Mouse (Mus musculus): ENCODE measurements around the gene Ticam1. TPM values are rescaled to one million over a fixed set of nuclear protein-coding genes. Genes with fewer than 3 reads are reported as not detected.

Ticam1 gene
- polyA plus RNA-seq, 1 experiment from 2014 or later = 8.6 TPM

DNA sequence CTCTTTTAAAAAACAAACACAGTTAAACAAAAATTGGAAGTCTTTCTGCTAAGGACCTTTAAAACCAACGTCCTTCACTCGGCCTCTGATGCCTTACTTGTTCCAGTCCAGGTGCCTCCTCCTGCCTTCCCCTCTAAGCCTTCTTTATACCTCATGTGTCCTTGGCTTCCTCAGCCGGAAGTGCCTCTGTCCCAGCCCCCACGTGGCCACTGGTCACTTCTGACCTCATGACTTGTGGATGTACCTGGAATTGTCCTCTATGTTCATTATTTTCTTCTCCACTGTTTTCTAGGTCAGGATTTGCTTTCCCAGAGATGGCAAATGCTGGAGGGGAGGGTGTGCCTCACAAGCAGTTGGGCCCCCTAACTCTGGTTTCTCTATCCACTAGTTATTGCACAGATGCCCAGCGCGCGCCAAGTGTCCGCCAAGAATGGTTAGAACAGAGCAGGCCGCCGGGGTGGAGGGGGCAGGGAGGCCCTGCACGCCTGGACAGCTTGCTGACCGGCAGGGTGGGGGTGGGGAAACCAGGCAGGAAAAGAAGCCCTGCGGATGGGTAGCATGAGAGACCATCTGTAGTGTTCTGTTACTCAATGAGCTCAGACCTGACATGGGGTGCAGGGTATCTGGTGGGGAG lies 25.9 kb upstream of the Ticam1 start:
- Histone ChIP-seq H3K9me3 (replicated peaks) (no peaks in the 10 kb centered on the region), H3K4me1 (replicated peaks) (peaks cover 33% of the 10 kb centered on the region), H3K27ac (ENCODE audit: poor library complexity, severe bottlenecking) (peak overlapping the region; percentile 87), H3K4me2 (peak overlapping the region; percentile 99), H3K27me3 (replicated peaks) (no peaks in the 10 kb centered on the region), H3K36me3 (peaks cover 23% of the 10 kb centered on the region), H3K9ac (peak overlapping the region; percentile 88), H3K4me3 (peak overlapping the region; percentile 80)
- WGBS = 30% methylated on average over 13 of the region's 13 CpGs
- peak; percentile 30; the same call in 1 of the 2 replicates for ATAC-seq (ENCODE audit: insufficient number of reproducible peaks, low FRiP score)

DNA sequence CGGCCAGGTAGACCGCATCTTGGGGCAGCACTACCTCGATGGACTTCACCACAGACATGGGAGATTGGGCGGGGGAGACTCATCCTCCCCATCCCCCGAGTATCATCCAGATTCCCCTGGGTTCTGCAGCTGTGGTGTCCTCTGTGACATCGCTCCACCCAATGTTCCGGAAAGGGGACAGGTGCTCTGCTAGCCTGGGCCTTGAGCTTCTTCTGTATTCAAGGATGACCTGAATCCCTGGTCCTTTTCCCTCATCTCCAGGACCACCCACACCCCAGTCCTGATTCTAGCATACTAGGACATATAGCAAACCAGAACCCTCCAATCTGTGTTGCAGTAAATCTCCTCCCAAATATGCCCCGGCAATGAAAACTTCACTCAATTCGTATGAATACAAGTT lies 23.6 kb upstream of the Ticam1 start, which contains the start of gene Arrdc5:
Arrdc5 (minus strand) TSS at position 101 of the 400 bp plus-strand sequence.
- Histone ChIP-seq H3K4me3 (no peak within 1 kb of the TSS), H3K4me1 (replicated peaks) (peaks cover 17% of the 10 kb centered on the region), H3K27me3 (replicated peaks) (no peaks in the 10 kb centered on the region), H3K9ac (no peak within 1 kb of the TSS), H3K36me3 (peaks cover under 1% of the 10 kb centered on the region; the same call in 1 of the 2 replicates), H3K27ac (ENCODE audit: poor library complexity, severe bottlenecking) (no peak within 1 kb of the TSS), H3K4me2 (no peak within 1 kb of the TSS), H3K9me3 (replicated peaks) (no peaks in the 10 kb centered on the region)
- no peak for ATAC-seq (ENCODE audit: insufficient number of reproducible peaks, low FRiP score)
- 80% methylated on average over 9 of the region's 9 CpGs for WGBS

DNA sequence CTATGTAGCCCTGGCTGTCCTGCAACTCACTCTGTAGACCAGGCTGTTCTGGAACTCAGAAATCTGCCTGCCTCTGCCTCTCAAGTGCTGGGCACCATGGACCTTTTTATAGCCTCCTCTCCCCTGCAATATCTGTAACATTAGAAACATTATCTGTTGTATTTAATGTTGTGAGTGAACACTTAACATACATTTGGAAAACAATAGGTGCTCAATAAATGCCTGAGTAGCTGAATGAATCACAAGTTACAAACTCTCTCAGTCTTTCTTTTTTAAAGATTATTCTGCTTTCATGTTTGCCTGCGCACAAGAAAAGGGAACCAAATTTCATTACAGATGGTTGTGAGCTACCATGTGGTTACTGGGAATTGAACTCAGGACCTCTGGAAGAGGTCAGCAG lies 21.7 kb upstream of the Ticam1 start:
- Histone ChIP-seq H3K36me3 (no peaks in the 10 kb centered on the region), H3K27ac (ENCODE audit: poor library complexity, severe bottlenecking) (no peak overlapping the region), H3K4me1 (replicated peaks) (peaks cover 9% of the 10 kb centered on the region), H3K9me3 (replicated peaks) (no peaks in the 10 kb centered on the region), H3K4me3 (no peak overlapping the region), H3K27me3 (replicated peaks) (no peaks in the 10 kb centered on the region), H3K4me2 (no peak overlapping the region), H3K9ac (no peak overlapping the region)
- no peak for ATAC-seq (ENCODE audit: insufficient number of reproducible peaks, low FRiP score)
- 88% methylated on average over 1 of the region's 1 CpGs for WGBS

DNA sequence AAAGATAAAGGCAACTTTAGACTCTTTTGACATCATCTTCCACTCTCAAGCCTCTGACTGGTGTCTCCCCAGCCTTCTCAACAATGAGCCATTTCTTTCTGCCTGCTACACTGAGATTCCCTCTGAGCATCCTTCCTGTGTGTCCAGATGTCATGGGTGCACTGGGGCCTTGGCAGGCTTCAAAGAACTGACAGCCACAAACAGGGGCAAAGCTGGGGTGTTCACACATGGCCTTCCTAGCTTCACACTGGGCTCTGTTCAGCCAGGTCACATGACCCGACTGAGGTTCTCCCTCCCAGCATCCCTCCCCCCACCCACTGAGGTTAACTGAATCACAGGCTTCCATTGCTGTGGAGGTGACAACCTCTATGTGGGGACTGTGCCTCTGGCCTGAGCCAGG lies 19.6 kb upstream of the Ticam1 start:
- peaks cover 4% of the 10 kb centered on the region; the same call in 1 of the 2 replicates for H3K4me1 ChIP-seq (replicated peaks)
- no peak overlapping the region for H3K4me2 ChIP-seq
- no peaks in the 10 kb centered on the region for H3K36me3 ChIP-seq
- H3K9me3 ChIP-seq (replicated peaks) = no peaks in the 10 kb centered on the region
- 55% methylated on average over 1 of the region's 1 CpGs for WGBS
- H3K27me3 ChIP-seq (replicated peaks) = no peaks in the 10 kb centered on the region
- H3K27ac ChIP-seq (ENCODE audit: poor library complexity, severe bottlenecking) = no peak overlapping the region
- H3K4me3 ChIP-seq = no peak overlapping the region
- no peak for ATAC-seq (ENCODE audit: insufficient number of reproducible peaks, low FRiP score)
- H3K9ac ChIP-seq = no peak overlapping the region

DNA sequence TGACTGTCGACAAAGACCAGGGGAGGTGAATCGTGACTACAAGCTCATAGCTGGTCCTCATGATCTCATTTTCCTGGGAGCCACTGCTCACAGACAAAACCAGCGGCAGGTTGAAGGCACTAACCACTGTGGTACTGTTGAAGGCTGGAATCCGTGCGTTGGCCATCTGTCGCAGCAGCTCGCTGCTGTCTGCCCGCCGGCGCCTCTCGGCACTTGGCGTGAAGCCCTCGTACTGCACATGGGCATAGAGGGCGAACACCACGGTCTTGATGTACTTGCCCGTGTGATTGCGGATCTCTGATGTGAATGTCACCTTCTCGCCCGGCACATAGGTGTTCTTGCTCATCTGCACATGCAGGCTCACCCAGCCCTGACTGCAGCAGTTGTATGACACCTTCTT lies 17.7 kb upstream of the Ticam1 start:
- no peak for ATAC-seq (ENCODE audit: insufficient number of reproducible peaks, low FRiP score)
- H3K9me3 ChIP-seq (replicated peaks) = no peaks in the 10 kb centered on the region
- no peak overlapping the region for H3K9ac ChIP-seq
- peaks cover 14% of the 10 kb centered on the region for H3K4me1 ChIP-seq (replicated peaks)
- WGBS = 88% methylated on average over 19 of the region's 19 CpGs
- H3K4me3 ChIP-seq = no peak overlapping the region
- no peaks in the 10 kb centered on the region for H3K27me3 ChIP-seq (replicated peaks)
- H3K27ac ChIP-seq (ENCODE audit: poor library complexity, severe bottlenecking) = no peak overlapping the region
- H3K4me2 ChIP-seq = no peak overlapping the region
- no peaks in the 10 kb centered on the region for H3K36me3 ChIP-seq

DNA sequence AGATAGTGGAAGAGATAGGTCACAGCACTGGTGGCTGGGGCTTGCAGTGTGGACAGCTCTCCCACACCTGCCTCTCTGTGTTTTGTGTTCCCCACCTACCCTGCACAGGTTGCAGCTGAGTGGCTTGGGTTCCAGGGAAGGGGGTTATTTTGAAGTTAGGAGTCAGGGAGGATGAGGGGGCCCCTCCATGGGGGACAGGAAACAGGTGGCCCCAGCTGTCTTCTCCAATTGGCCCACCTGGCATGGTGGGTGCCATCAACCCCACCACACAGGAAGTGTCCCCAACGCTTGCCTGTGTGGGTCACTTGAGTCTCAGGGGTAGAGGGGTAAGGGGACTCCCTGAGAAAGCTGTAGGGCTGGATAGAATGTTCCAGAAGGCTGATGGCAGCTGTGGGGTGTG lies 16.7 kb upstream of the Ticam1 start:
- no peaks in the 10 kb centered on the region for H3K27me3 ChIP-seq (replicated peaks)
- no peak overlapping the region for H3K9ac ChIP-seq
- ATAC-seq (ENCODE audit: insufficient number of reproducible peaks, low FRiP score) = no peak
- H3K27ac ChIP-seq (ENCODE audit: poor library complexity, severe bottlenecking) = no peak overlapping the region
- 78% methylated on average over 1 of the region's 1 CpGs for WGBS
- peaks cover 24% of the 10 kb centered on the region for H3K4me1 ChIP-seq (replicated peaks)
- no peak overlapping the region for H3K4me2 ChIP-seq
- no peak overlapping the region for H3K4me3 ChIP-seq
- H3K36me3 ChIP-seq = no peaks in the 10 kb centered on the region
- no peaks in the 10 kb centered on the region for H3K9me3 ChIP-seq (replicated peaks)

DNA sequence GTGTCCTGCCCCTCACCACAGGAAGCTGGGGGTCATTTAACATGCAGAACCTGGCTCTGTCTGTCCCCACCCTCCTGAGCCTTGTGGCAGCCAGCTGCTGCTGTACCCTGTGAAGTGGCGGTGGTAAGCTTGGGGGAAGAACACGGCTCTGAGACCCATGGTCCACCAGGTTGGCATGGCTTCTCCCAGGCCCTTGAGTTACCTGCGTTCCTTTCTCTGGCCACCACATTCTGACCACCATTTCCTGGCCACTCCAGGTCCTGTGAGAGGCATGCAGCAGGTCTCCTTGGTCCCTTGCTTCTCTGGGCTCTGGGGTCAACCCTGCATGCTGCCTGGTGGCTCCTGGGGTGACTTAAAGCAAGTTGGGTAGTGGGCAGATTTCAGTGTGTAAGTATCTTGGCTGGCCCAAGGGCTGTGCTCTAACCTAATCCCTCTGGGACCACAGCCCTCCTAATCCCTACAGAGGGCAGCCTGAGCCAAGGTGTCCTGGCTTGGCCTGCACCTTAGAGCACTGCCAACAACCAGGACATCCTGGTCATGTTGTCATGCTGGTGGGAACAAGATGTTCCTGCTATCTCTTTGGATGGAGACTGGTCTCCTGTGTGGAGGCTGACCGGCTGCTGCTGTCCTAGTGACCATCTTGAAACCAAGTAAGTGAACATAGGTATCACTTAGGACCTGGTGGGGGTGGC lies 16.1 kb upstream of the Ticam1 start, which contains the start of gene Plin3:
Plin3 (minus strand) TSS at position 343 of the 692 bp plus-strand sequence.
- no peak for ATAC-seq (ENCODE audit: insufficient number of reproducible peaks, low FRiP score)
- Histone ChIP-seq H3K9me3 (replicated peaks) (no peaks in the 10 kb centered on the region), H3K4me1 (replicated peaks) (peaks cover 30% of the 10 kb centered on the region), H3K27ac (ENCODE audit: poor library complexity, severe bottlenecking) (no peak within 1 kb of the TSS), H3K4me3 (no peak within 1 kb of the TSS), H3K36me3 (no peaks in the 10 kb centered on the region), H3K27me3 (replicated peaks) (no peaks in the 10 kb centered on the region), H3K4me2 (0 out of 2 replicates have a peak within 1 kb of the TSS, but pooled peaks have one; percentile 80), H3K9ac (no peak within 1 kb of the TSS)
- WGBS = 95% methylated on average over 4 of the region's 4 CpGs

DNA sequence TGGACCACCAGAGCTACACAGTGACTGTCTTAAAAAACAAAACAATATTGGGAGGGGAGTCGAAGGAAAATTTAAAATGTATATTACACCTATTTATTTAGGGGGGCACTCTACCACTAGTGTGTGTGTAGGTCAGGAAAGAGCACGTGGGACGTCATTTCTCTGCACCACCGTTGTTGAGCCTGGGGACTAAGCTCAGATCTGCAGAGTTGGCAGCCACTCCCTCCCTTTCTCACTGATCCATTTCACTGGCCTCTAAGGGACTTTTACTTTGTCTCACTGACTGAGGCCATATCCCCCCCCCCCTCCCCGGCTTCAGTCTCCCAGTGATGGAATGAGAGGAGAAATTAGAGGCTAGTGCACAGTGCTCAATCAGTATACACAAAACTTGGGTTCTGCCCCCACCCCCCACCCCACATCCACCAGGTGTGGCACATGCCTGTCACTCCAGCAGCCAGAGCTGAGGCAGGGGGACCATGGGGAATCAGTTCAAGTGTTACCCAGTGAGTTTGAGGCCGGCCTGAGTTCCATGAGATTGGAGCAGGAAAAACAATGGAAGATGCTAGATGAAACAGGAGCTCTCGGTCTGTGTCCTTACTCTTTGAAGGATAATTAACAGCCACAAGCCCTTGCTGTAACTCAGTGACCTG lies 15.4 kb upstream of the Ticam1 start:
- H3K4me3 ChIP-seq = no peak overlapping the region
- H3K4me2 ChIP-seq = peak overlapping the region; percentile 80

DNA sequence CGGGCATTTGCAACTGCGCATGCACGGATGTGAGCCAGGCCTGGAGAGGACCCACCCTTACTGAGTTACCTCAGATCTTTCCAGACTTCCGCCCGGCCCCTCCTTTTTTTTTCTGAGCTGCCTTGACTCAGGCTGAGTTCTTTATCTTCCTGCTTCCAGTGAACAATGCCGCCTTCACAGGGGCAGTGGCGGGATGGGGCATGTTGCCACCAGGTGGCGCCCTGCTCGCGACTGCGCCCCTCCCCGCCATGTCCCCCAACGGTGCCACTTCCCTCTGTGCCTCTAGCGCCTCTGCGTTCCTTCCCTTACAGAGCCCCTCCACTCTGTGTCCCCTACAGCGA lies 14.6 kb upstream of the Ticam1 start:
- no peaks in the 10 kb centered on the region for H3K9me3 ChIP-seq (replicated peaks)
- no peaks in the 10 kb centered on the region for H3K27me3 ChIP-seq (replicated peaks)
- peak; percentile 85 for ATAC-seq (ENCODE audit: insufficient number of reproducible peaks, low FRiP score)
- peak overlapping the region; percentile 80 for H3K4me2 ChIP-seq
- H3K4me3 ChIP-seq = peak overlapping the region; percentile 68
- peak overlapping the region; percentile 94 for H3K27ac ChIP-seq (ENCODE audit: poor library complexity, severe bottlenecking)
- H3K9ac ChIP-seq = peak overlapping the region; percentile 56; the same call in 1 of the 2 replicates
- WGBS = under 1% methylated on average over 16 of the region's 16 CpGs
- H3K4me1 ChIP-seq (replicated peaks) = peaks cover 38% of the 10 kb centered on the region
- H3K36me3 ChIP-seq = peaks cover 10% of the 10 kb centered on the region

More for the DNA sequence above, 15.4 kb upstream of the Ticam1 start:
- peaks cover 2% of the 10 kb centered on the region; the same call in 1 of the 2 replicates for H3K36me3 ChIP-seq
- no peak overlapping the region for H3K9ac ChIP-seq
- ATAC-seq (ENCODE audit: insufficient number of reproducible peaks, low FRiP score) = no peak
- 77% methylated on average over 7 of the region's 7 CpGs for WGBS
- H3K27ac ChIP-seq (ENCODE audit: poor library complexity, severe bottlenecking) = peak overlapping the region; percentile 94; the same call in 1 of the 2 replicates
- H3K4me1 ChIP-seq (replicated peaks) = peaks cover 36% of the 10 kb centered on the region
- no peaks in the 10 kb centered on the region for H3K9me3 ChIP-seq (replicated peaks)
- no peaks in the 10 kb centered on the region for H3K27me3 ChIP-seq (replicated peaks)

DNA sequence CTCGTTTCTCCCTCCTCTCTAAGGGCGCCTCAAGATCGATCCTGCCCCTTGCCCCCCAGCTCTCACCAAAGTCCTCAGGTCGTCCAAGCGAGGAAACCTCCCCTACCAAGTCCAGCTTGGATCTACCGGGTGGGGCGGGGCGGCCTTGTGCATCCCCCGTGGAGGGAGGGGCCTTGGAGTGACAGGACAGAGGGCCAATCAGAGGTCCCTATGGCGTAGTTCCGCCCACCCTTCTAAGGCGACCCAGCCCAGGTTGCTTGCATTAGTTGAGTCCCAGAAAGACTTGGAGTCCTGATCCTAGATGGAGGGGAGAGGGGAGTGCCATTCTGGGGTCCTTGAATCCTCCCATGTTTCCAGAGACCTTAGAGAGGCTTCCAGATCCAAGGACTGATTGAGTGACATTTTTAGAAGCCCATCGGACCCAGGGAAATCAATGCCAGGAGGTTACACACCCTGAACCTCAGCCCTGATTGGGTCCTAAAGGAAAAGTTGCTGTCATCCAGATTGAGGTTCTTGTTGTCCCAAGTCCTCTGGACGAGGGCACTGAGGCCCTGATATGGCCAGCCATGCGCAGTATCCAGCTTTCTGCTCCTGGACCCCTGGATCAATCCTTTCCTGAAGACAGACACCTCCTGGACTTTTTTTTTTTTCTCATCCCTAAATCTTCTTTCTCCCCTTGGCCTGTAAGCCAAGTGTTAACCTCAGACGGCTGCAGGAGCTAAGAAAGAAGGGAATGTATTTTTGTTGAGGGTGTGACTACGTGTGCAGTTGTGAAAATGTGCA lies 14.0 kb upstream of the Ticam1 start:
- no peaks in the 10 kb centered on the region for H3K27me3 ChIP-seq (replicated peaks)
- peak overlapping the region; percentile 78 for H3K9ac ChIP-seq
- H3K4me1 ChIP-seq (replicated peaks) = peaks cover 38% of the 10 kb centered on the region
- no peaks in the 10 kb centered on the region for H3K9me3 ChIP-seq (replicated peaks)
- peak overlapping the region; percentile 94 for H3K27ac ChIP-seq (ENCODE audit: poor library complexity, severe bottlenecking)
- WGBS = 3% methylated on average over 17 of the region's 17 CpGs
- H3K4me3 ChIP-seq = peak overlapping the region; percentile 68
- ATAC-seq (ENCODE audit: insufficient number of reproducible peaks, low FRiP score) = peak; percentile 93
- peak overlapping the region; percentile 80 for H3K4me2 ChIP-seq
- peaks cover 16% of the 10 kb centered on the region for H3K36me3 ChIP-seq

Measured in heart, embryonic 12.5 days (tissue).